8 mouse cellular contexts compared by ENCODE assay signal in genomic region chr2:180257001-180257521, GRCm38 (mm10). TPM values are rescaled to one million over a fixed set of nuclear protein-coding genes. Genes with fewer than 3 reads are reported as not detected.
A peak's percentile ranks its signal among the peaks of the same experiment; 100 is the strongest.
DNase-seq lines count a peak whose midpoint lies in the region; ATAC-seq and TF ChIP-seq lines count a peak whose summit lies in the region.

Gene Rps21, plus strand, starts transcription at chr2:180257377.

- intact Hi-C loops in heart, postnatal 36 days (cut with DNase I) = loop anchor here (5.0 kb wide), 1 partner anchor 140 kb away; the partner anchor contains the start of gene Osbpl2

- peaks cover 58% of the 10 kb centered on the region for H3K4me1 ChIP-seq in G1E (ENCODE audit: insufficient read depth, low read depth, low read length)
- H3K4me1 ChIP-seq in forebrain, embryonic 16.5 days (replicated peaks; ENCODE audit: control insufficient read depth, insufficient read depth, low read length) = peaks cover 17% of the 10 kb centered on the region
- H3K4me1 ChIP-seq in lung, embryonic 14.5 days (ENCODE audit: insufficient read depth) = peaks cover 6% of the 10 kb centered on the region; the same call in 1 of the 2 replicates
- peaks cover 6% of the 10 kb centered on the region; the same call in 1 of the 2 replicates for H3K4me1 ChIP-seq in olfactory bulb, adult 2 months (ENCODE audit: control insufficient read depth, insufficient read depth, low read length)
- peaks cover 11% of the 10 kb centered on the region for H3K4me1 ChIP-seq in thymus, adult 2 months (replicated peaks; ENCODE audit: control insufficient read depth, insufficient read depth, low read length)

- H3K9me3 ChIP-seq in G1E (replicated peaks) = no peaks in the 10 kb centered on the region
- no peaks in the 10 kb centered on the region for H3K9me3 ChIP-seq in forebrain, embryonic 16.5 days (ENCODE audit: control insufficient read depth, low read length)
- no peaks in the 10 kb centered on the region for H3K9me3 ChIP-seq in lung, embryonic 14.5 days (ENCODE audit: low read depth, low read length)

- peak; percentile 98 for DNase-seq in G1E (ENCODE audit: low spot score)
- peak; percentile 95 to 99 for DNase-seq in cerebellum, adult 18-20 months
- DNase-seq in heart, postnatal 36 days = peak; percentile 94 to 95
- DNase-seq in layer of hippocampus, adult 2 months (ENCODE audit: low spot score in 2 of 2) = peak; percentile 94 to 99
- DNase-seq in lung, embryonic 14.5 days = peak; percentile 100
- peak; percentile 96 for DNase-seq in thymus, adult 2 months

- H3K27ac ChIP-seq in forebrain, embryonic 16.5 days (ENCODE audit: low read length) = peak within 1 kb of the TSS; percentile 96
- peak within 1 kb of the TSS; percentile 94 for H3K27ac ChIP-seq in layer of hippocampus, adult 2 months
- peak within 1 kb of the TSS; percentile 93 for H3K27ac ChIP-seq in lung, embryonic 14.5 days (ENCODE audit: low read depth)
- peak within 1 kb of the TSS; percentile 40 for H3K27ac ChIP-seq in olfactory bulb, adult 2 months (ENCODE audit: insufficient read depth, low read depth, low read length)
- 0 out of 2 replicates have a peak within 1 kb of the TSS, but pooled peaks have one; percentile 4 for H3K27ac ChIP-seq in thymus, adult 2 months (ENCODE audit: control insufficient read depth, insufficient read depth, low read length)

- WGBS in forebrain, embryonic 16.5 days = under 1% methylated on average over 36 of the region's 38 CpGs
- under 1% methylated on average over 38 of the region's 38 CpGs for WGBS in lung, embryonic 14.5 days
- WGBS in olfactory bulb, adult 2 months = under 1% methylated on average over 38 of the region's 38 CpGs
- WGBS in thymus, adult 2 months = under 1% methylated on average over 38 of the region's 38 CpGs

- H3K27me3 ChIP-seq in G1E (ENCODE audit: insufficient read depth, low read length) = no peaks in the 10 kb centered on the region
- H3K27me3 ChIP-seq in forebrain, embryonic 16.5 days (replicated peaks; ENCODE audit: control insufficient read depth, insufficient read depth, low read length) = no peaks in the 10 kb centered on the region
- no peaks in the 10 kb centered on the region for H3K27me3 ChIP-seq in lung, embryonic 14.5 days (ENCODE audit: insufficient read depth, low read length)
- H3K27me3 ChIP-seq in thymus, adult 2 months (ENCODE audit: control insufficient read depth, insufficient read depth, low read length) = no peaks in the 10 kb centered on the region

- ATAC-seq in G1E (ENCODE audit: extremely low read depth, insufficient number of reproducible peaks, low FRiP score, poor library complexity, severe bottlenecking) = peak; percentile 86
- peak; percentile 98 for ATAC-seq in forebrain, embryonic 16.5 days
- peak; percentile 96 for ATAC-seq in lung, embryonic 14.5 days (ENCODE audit: insufficient read depth)

- peak within 1 kb of the TSS; percentile 95 for H3K4me2 ChIP-seq in forebrain, embryonic 16.5 days (ENCODE audit: low read length)
- peak within 1 kb of the TSS; percentile 90 for H3K4me2 ChIP-seq in lung, embryonic 14.5 days

- peak within 1 kb of the TSS; percentile 91 for H3K9ac ChIP-seq in forebrain, embryonic 16.5 days (replicated peaks; ENCODE audit: low read depth, low read length)
- peak within 1 kb of the TSS; percentile 85 for H3K9ac ChIP-seq in lung, embryonic 14.5 days

- peak within 1 kb of the TSS; percentile 97 for H3K4me3 ChIP-seq in G1E (ENCODE audit: low read depth, low read length)
- peak within 1 kb of the TSS; percentile 89 for H3K4me3 ChIP-seq in forebrain, embryonic 16.5 days (replicated peaks; ENCODE audit: low read length)
- H3K4me3 ChIP-seq in layer of hippocampus, adult 2 months = peak within 1 kb of the TSS; percentile 71
- peak within 1 kb of the TSS; percentile 97 for H3K4me3 ChIP-seq in lung, embryonic 14.5 days (ENCODE audit: low read depth, low read length)
- peak within 1 kb of the TSS; percentile 69 for H3K4me3 ChIP-seq in olfactory bulb, adult 2 months (ENCODE audit: insufficient read depth, low read depth, low read length)
- H3K4me3 ChIP-seq in thymus, adult 2 months (ENCODE audit: control insufficient read depth, insufficient read depth, low read length) = peak within 1 kb of the TSS; percentile 93

- TF ChIP-seq CTCF in G1E (IDR thresholded peaks at IDR 0.05; ENCODE audit: low read depth, low read length) = no peak
- no peak for TF ChIP-seq CTCF in layer of hippocampus, adult 2 months (conservative IDR thresholded peaks at IDR 0.05)
- no peak for TF ChIP-seq CTCF in lung, embryonic 14.5 days (IDR thresholded peaks at IDR 0.05; ENCODE audit: low read depth)
- no peak for TF ChIP-seq CTCF in olfactory bulb, adult 2 months (IDR thresholded peaks at IDR 0.05; ENCODE audit: insufficient read depth, low read depth, low read length)
- TF ChIP-seq CTCF in thymus, adult 2 months (IDR thresholded peaks at IDR 0.05; ENCODE audit: borderline replicate concordance, control insufficient read depth, extremely low read depth, insufficient read depth, low read length, poor library complexity) = 0 out of 2 replicates have a peak, but pooled peaks have one; percentile 15

- TF ChIP-seq POLR2A in olfactory bulb, adult 2 months (IDR thresholded peaks at IDR 0.05; ENCODE audit: insufficient read depth, low read depth, low read length) = peak; percentile 59; the same call in 1 of the 2 replicates
- TF ChIP-seq POLR2A in thymus, adult 2 months (IDR thresholded peaks at IDR 0.05; ENCODE audit: control insufficient read depth, extremely low read depth, insufficient read depth, low read length, poor library complexity) = no peak

- H3K36me3 ChIP-seq in G1E (replicated peaks) = peaks cover 57% of the 10 kb centered on the region
- H3K36me3 ChIP-seq in forebrain, embryonic 16.5 days (ENCODE audit: control insufficient read depth, insufficient read depth) = peaks cover 13% of the 10 kb centered on the region
- peaks cover 42% of the 10 kb centered on the region for H3K36me3 ChIP-seq in lung, embryonic 14.5 days (ENCODE audit: insufficient read depth)
- peaks cover 18% of the 10 kb centered on the region; the same call in 1 of the 2 replicates for H3K36me3 ChIP-seq in thymus, adult 2 months (ENCODE audit: control insufficient read depth, insufficient read depth, low read length)

RNA-seq across cellular contexts. Expression of gene Rps21, which starts in this region (rescaled TPM):
- total RNA-seq in G1E (2014; fragmentation: Nextera tagmentation) = 629 and 653 TPM in 2 replicates
- total RNA-seq in G1E (2017) = 2,631 and 2,791 TPM in 2 replicates
- polyA plus RNA-seq in G1E (2012) = 384 and 1,622 TPM in 2 replicates
- polyA plus RNA-seq in forebrain, embryonic 16.5 days (2015; fragmentation: Nextera tagmentation; extraction: Ambion mirVana) = 305 and 334 TPM in 2 replicates
- total RNA-seq in heart, postnatal 36 days (2021) = 100 to 1,000 TPM; 500 to 574 TPM
- total RNA-seq in layer of hippocampus, adult 2 months (2021) = 100 to 1,000 TPM; 713 to 738 TPM
- polyA plus RNA-seq in lung, embryonic 14.5 days (2014; fragmentation: Nextera tagmentation; extraction: Ambion mirVana) = 630 and 724 TPM in 2 replicates
- 1,119 TPM in 1 of 2 replicates, not detected in the other for polyA plus RNA-seq in olfactory bulb, adult 2 months (2012; ENCODE audit: insufficient read depth, insufficient read length, low replicate concordance, missing spikeins)
- 3,034 and 4,273 TPM in 2 replicates for polyA plus RNA-seq in thymus, adult 2 months (2012; rRNA removed)

Comparison
In these comparisons a context has a peak if more than half of its experiments do, and no peak if none do; other contexts are left out.
1. Peak in every context shown above with its lines: DNase-seq, ATAC-seq, H3K4me3 ChIP-seq and H3K27ac ChIP-seq.
2. H3K27ac ChIP-seq: peak in every context shown above with its lines; median percentile 96 in forebrain, embryonic 16.5 days; 94 in layer of hippocampus, adult 2 months; 93 in lung, embryonic 14.5 days; 40 in olfactory bulb, adult 2 months; 4 in thymus, adult 2 months.